Mouse (Mus musculus): Measurements from ENCODE around the gene Ddi1. TPM values are rescaled to one million over a fixed set of nuclear protein-coding genes. Genes with fewer than 3 reads are reported as not detected.

The Ddi1 gene
- total RNA-seq, 1 experiment, result not detected

GRCm38 (mm10) chr9:6298547-6298946 is 28.9 kb upstream of the Ddi1 start:
- no peaks in the 10 kb centered on the region for H3K4me1 ChIP-seq (ENCODE audit: control insufficient read depth in 2 of 2, insufficient read depth in 2 of 2, low read length in 2 of 2, poor library complexity in 1 of 2)
- no peak overlapping the region for H3K9ac ChIP-seq (ENCODE audit: insufficient read depth, low read depth, low read length, poor library complexity, severe bottlenecking)
- H3K9me3 ChIP-seq (ENCODE audit: control insufficient read depth, insufficient read depth, low read depth, low read length), result no peaks in the 10 kb centered on the region
- DNase-seq (ENCODE audit: low read depth, low spot score), result no peak
- H3K36me3 ChIP-seq (ENCODE audit: control insufficient read depth, insufficient read depth, low read length, poor library complexity, severe bottlenecking), result no peaks in the 10 kb centered on the region
- no peak overlapping the region for H3K27ac ChIP-seq (ENCODE audit: insufficient read depth, low read depth, low read length, poor library complexity, severe bottlenecking)
- in situ Hi-C loops (cut with MboI; ENCODE audit: low sequenced_read_pairs in 2 of 2, unreplicated experiment in 2 of 2), result no loop called here
- TF ChIP-seq CHD2 (IDR thresholded peaks at IDR 0.05; ENCODE audit: low read depth, low read length) (no peak), MAFK (IDR thresholded peaks at IDR 0.05; ENCODE audit: insufficient read depth, low read depth, low read length) (no peak), HCFC1 (IDR thresholded peaks at IDR 0.05; ENCODE audit: borderline replicate concordance, insufficient read depth, low read length) (no peak), ZC3H11A (IDR thresholded peaks at IDR 0.05; ENCODE audit: borderline replicate concordance, low read depth, low read length) (no peak), ZNF384 (IDR thresholded peaks at IDR 0.05; ENCODE audit: low read depth, low read length) (no peak)
- no peak overlapping the region for H3K4me3 ChIP-seq (ENCODE audit: insufficient read depth in 1 of 2, low read depth in 1 of 2, low read length in 2 of 2, poor library complexity in 1 of 2, severe bottlenecking in 1 of 2)

- Histone ChIP-seq H3K36me3 (ENCODE audit: control insufficient read depth, insufficient read depth, low read length, poor library complexity, severe bottlenecking) (no peaks in the 10 kb centered on the region), H3K4me1 (ENCODE audit: control insufficient read depth in 2 of 2, insufficient read depth in 2 of 2, low read length in 2 of 2, poor library complexity in 1 of 2) (no peaks in the 10 kb centered on the region), H3K4me3 (ENCODE audit: insufficient read depth in 1 of 2, low read depth in 1 of 2, low read length in 2 of 2, poor library complexity in 1 of 2, severe bottlenecking in 1 of 2) (no peak overlapping the region), H3K9ac (ENCODE audit: insufficient read depth, low read depth, low read length, poor library complexity, severe bottlenecking) (no peak overlapping the region), H3K27ac (ENCODE audit: insufficient read depth, low read depth, low read length, poor library complexity, severe bottlenecking) (no peak overlapping the region), H3K9me3 (ENCODE audit: control insufficient read depth, insufficient read depth, low read depth, low read length) (no peaks in the 10 kb centered on the region)
- in situ Hi-C loops (cut with MboI; ENCODE audit: low sequenced_read_pairs in 2 of 2, unreplicated experiment in 2 of 2), result no loop called here
- TF ChIP-seq ZC3H11A (IDR thresholded peaks at IDR 0.05; ENCODE audit: borderline replicate concordance, low read depth, low read length) (no peak), ZNF384 (IDR thresholded peaks at IDR 0.05; ENCODE audit: low read depth, low read length) (no peak), CHD2 (IDR thresholded peaks at IDR 0.05; ENCODE audit: low read depth, low read length) (no peak), MAFK (IDR thresholded peaks at IDR 0.05; ENCODE audit: insufficient read depth, low read depth, low read length) (no peak), HCFC1 (IDR thresholded peaks at IDR 0.05; ENCODE audit: borderline replicate concordance, insufficient read depth, low read length) (no peak)
- no peak for DNase-seq (ENCODE audit: low read depth, low spot score)
Measured at GRCm38 (mm10) chr9:6289211-6289696, 19.6 kb upstream of the Ddi1 start.

- TF ChIP-seq MAFK (IDR thresholded peaks at IDR 0.05; ENCODE audit: insufficient read depth, low read depth, low read length), result no peak
- no peak for TF ChIP-seq CHD2 (IDR thresholded peaks at IDR 0.05; ENCODE audit: low read depth, low read length)
- TF ChIP-seq ZNF384 (IDR thresholded peaks at IDR 0.05; ENCODE audit: low read depth, low read length), result no peak
- no peak for TF ChIP-seq ZC3H11A (IDR thresholded peaks at IDR 0.05; ENCODE audit: borderline replicate concordance, low read depth, low read length)
- TF ChIP-seq HCFC1 (IDR thresholded peaks at IDR 0.05; ENCODE audit: borderline replicate concordance, insufficient read depth, low read length), result no peak
- H3K4me3 ChIP-seq (ENCODE audit: insufficient read depth in 1 of 2, low read depth in 1 of 2, low read length in 2 of 2, poor library complexity in 1 of 2, severe bottlenecking in 1 of 2), result no peak overlapping the region
- DNase-seq (ENCODE audit: low read depth, low spot score), result no peak
- H3K27ac ChIP-seq (ENCODE audit: insufficient read depth, low read depth, low read length, poor library complexity, severe bottlenecking), result no peak overlapping the region
- no peaks in the 10 kb centered on the region for H3K36me3 ChIP-seq (ENCODE audit: control insufficient read depth, insufficient read depth, low read length, poor library complexity, severe bottlenecking)
- H3K9ac ChIP-seq (ENCODE audit: insufficient read depth, low read depth, low read length, poor library complexity, severe bottlenecking), result no peak overlapping the region
- no peaks in the 10 kb centered on the region for H3K9me3 ChIP-seq (ENCODE audit: control insufficient read depth, insufficient read depth, low read depth, low read length)
- no peaks in the 10 kb centered on the region for H3K4me1 ChIP-seq (ENCODE audit: control insufficient read depth in 2 of 2, insufficient read depth in 2 of 2, low read length in 2 of 2, poor library complexity in 1 of 2)
- in situ Hi-C loops (cut with MboI; ENCODE audit: low sequenced_read_pairs in 2 of 2, unreplicated experiment in 2 of 2), result no loop called here
Measured at GRCm38 (mm10) chr9:6286770-6287169, 17.1 kb upstream of the Ddi1 start.

- Histone ChIP-seq H3K4me3 (ENCODE audit: insufficient read depth in 1 of 2, low read depth in 1 of 2, low read length in 2 of 2, poor library complexity in 1 of 2, severe bottlenecking in 1 of 2) (no peak overlapping the region), H3K36me3 (ENCODE audit: control insufficient read depth, insufficient read depth, low read length, poor library complexity, severe bottlenecking) (no peaks in the 10 kb centered on the region), H3K9me3 (ENCODE audit: control insufficient read depth, insufficient read depth, low read depth, low read length) (no peaks in the 10 kb centered on the region), H3K4me1 (ENCODE audit: control insufficient read depth in 2 of 2, insufficient read depth in 2 of 2, low read length in 2 of 2, poor library complexity in 1 of 2) (no peaks in the 10 kb centered on the region), H3K27ac (ENCODE audit: insufficient read depth, low read depth, low read length, poor library complexity, severe bottlenecking) (no peak overlapping the region), H3K9ac (ENCODE audit: insufficient read depth, low read depth, low read length, poor library complexity, severe bottlenecking) (no peak overlapping the region)
- no peak for TF ChIP-seq ZNF384 (IDR thresholded peaks at IDR 0.05; ENCODE audit: low read depth, low read length)
- no peak for TF ChIP-seq HCFC1 (IDR thresholded peaks at IDR 0.05; ENCODE audit: borderline replicate concordance, insufficient read depth, low read length)
- TF ChIP-seq CHD2 (IDR thresholded peaks at IDR 0.05; ENCODE audit: low read depth, low read length), result no peak
- TF ChIP-seq MAFK (IDR thresholded peaks at IDR 0.05; ENCODE audit: insufficient read depth, low read depth, low read length), result no peak
- no peak for TF ChIP-seq ZC3H11A (IDR thresholded peaks at IDR 0.05; ENCODE audit: borderline replicate concordance, low read depth, low read length)
- DNase-seq (ENCODE audit: low read depth, low spot score), result no peak
- in situ Hi-C loops (cut with MboI; ENCODE audit: low sequenced_read_pairs in 2 of 2, unreplicated experiment in 2 of 2), result no loop called here
Measured at GRCm38 (mm10) chr9:6277526-6277925, 7.9 kb upstream of the Ddi1 start.

- DNase-seq (ENCODE audit: low read depth, low spot score), result no peak
- Histone ChIP-seq H3K27ac (ENCODE audit: insufficient read depth, low read depth, low read length, poor library complexity, severe bottlenecking) (no peak overlapping the region), H3K4me3 (ENCODE audit: insufficient read depth in 1 of 2, low read depth in 1 of 2, low read length in 2 of 2, poor library complexity in 1 of 2, severe bottlenecking in 1 of 2) (no peak overlapping the region), H3K9ac (ENCODE audit: insufficient read depth, low read depth, low read length, poor library complexity, severe bottlenecking) (no peak overlapping the region), H3K4me1 (ENCODE audit: control insufficient read depth in 2 of 2, insufficient read depth in 2 of 2, low read length in 2 of 2, poor library complexity in 1 of 2) (no peaks in the 10 kb centered on the region), H3K9me3 (ENCODE audit: control insufficient read depth, insufficient read depth, low read depth, low read length) (no peaks in the 10 kb centered on the region), H3K36me3 (ENCODE audit: control insufficient read depth, insufficient read depth, low read length, poor library complexity, severe bottlenecking) (no peaks in the 10 kb centered on the region)
- TF ChIP-seq ZNF384 (IDR thresholded peaks at IDR 0.05; ENCODE audit: low read depth, low read length), result no peak
- TF ChIP-seq MAFK (IDR thresholded peaks at IDR 0.05; ENCODE audit: insufficient read depth, low read depth, low read length), result no peak
- TF ChIP-seq ZC3H11A (IDR thresholded peaks at IDR 0.05; ENCODE audit: borderline replicate concordance, low read depth, low read length), result no peak
- no peak for TF ChIP-seq CHD2 (IDR thresholded peaks at IDR 0.05; ENCODE audit: low read depth, low read length)
- no peak for TF ChIP-seq HCFC1 (IDR thresholded peaks at IDR 0.05; ENCODE audit: borderline replicate concordance, insufficient read depth, low read length)
- in situ Hi-C loops (cut with MboI; ENCODE audit: low sequenced_read_pairs in 2 of 2, unreplicated experiment in 2 of 2), result no loop called here
Measured at GRCm38 (mm10) chr9:6276395-6276794, 6.7 kb upstream of the Ddi1 start.

Data from ES-E14 (cell line).